Mouse (Mus musculus) layer of hippocampus, adult 18-20 months (tissue): Measurements from ENCODE around the gene Lexm. TPM values are rescaled to one million over a fixed set of nuclear protein-coding genes. Genes with fewer than 3 reads are reported as not detected.

Experiments used
- DNase-seq, 2 experiments: peaks; one replicate each; pipeline ENCODE4 v3.0.0; 2022; ENCODE audit warnings: low spot score in 2 of 2
- total RNA-seq, 2 experiments: library from RNA; stranded (reverse); gene quantifications; 2 replicates each; pipeline ENCODE4 v1.2.3; 2021

Lexm gene
- total RNA-seq, 2 experiments from 2014 or later = not detected

DNA sequence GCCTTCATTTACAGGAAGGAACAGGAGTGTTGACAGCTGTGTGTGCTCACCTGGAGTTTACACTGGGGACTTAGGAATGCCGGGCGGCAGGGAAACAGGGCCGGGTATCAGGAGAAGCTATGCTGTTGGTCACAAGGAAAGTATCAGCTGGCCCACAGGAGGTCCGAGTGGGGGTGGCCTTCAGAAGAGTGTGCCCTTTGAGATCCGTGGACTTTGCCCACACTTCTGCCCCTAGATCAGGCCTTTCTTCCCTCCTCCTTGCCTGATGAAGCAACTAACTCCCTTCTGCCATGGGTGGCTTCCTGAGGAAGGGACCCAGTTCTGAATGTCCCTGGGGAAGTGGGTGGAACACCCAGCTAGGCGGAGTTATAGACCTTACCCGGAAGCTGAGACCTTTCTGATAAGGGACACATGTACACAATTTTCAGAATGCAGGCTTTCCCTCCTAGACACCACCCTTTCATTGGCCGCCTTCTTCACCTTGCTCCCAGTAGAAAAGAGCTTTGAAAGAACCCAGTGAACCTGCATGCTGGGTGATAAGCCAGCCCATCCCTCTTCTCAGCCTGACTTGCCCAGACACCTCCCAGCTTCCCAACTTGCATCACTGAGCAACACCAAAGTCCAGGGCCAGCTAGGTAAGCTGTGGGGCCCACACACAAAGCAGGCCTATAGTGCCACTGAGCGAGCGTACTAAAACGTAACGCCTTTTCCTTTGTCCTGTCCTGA is 34.5 kb downstream of the Lexm start:
- DNase-seq = no peak

DNA sequence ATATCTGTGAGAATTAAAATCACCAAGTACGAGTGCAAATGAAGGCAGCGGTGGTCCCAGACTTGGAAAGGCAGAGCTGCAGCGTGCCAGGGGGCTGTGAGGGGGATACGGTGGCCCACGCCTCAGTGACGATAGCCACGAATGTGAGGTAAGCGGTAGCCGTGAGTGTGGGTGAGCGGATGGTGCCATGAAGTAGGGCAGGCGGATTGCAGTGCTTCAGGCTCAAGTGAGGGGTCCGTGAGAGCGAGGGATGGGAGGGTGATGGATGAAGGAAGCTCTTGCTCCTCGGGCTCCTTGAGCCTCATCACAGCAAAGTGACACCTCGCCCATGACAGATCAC is 35.2 kb downstream of the Lexm start:
- DNase-seq = no peak

DNA sequence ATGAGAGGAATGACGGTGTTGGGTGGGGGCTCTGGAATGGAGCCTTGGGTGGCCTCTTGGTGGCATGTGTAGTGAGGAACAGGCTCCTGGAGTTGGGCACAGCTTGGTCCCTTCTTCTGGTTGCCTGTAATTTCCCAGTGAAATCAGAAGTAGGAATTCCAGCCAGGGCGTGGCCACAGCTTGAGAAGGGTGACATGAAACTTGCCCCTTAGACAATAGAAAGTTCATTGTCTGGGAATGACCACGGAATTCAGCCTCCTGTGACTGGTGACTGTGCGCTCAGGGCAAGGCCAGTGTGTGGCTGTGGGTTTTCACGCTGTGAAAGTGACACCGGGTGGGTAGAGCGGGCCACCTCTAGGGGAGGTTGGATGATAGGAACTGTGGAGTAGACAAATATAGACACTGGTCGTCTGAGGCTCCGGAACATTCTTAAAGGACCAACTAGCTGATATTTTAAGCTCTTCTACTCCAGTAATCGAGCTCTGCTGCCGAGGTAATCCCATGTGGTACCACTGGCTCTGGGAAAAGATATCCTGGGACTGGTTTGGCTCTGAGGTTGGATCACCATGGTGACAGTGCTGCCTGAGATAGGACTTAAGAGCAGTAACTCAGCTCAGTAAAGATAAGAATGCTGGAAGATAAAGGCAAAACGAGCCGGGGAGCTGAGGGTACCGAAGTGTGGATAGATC is 35.7 kb downstream of the Lexm start:
- no peak for DNase-seq

DNA sequence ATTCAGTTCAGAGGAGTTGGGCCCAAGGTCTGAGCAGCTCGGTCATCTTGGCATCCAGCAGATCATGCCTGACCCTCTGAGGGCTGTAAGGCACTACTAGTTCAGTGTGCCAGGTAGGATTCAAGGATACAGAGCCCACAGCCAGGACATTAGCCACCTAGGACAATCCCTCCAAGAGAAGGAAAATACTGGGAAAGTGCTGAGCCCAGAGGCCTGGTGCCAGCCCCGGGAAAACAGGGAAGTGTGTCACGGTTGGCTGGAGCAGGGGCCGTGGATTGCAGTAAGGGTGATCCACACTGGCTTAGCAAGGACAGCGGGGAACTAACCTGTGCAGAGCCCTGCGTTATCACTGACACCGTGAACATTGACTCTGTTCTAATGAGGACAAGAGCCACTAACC is 39.5 kb downstream of the Lexm start:
- no peak for DNase-seq

DNA sequence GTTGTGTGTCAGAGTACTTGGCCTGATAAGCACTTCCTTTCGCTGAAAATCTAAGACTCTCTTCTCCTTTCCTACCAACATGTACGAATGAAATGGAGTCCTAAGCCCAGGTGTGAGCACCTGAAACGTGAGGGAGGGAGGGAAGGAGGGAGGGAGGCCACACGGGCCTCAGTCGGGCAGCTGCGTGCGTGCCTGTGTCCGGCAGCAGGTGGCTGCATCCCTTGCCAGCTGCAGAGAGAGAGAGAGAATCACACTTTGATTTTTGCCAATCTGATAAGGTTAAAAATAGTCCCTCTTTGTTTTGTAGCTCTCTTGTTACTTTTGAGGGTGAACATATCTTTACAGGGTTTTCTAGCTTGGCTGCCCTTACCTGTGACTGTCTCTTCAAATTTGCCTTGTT is 42.0 kb downstream of the Lexm start:
- DNase-seq = no peak

DNA sequence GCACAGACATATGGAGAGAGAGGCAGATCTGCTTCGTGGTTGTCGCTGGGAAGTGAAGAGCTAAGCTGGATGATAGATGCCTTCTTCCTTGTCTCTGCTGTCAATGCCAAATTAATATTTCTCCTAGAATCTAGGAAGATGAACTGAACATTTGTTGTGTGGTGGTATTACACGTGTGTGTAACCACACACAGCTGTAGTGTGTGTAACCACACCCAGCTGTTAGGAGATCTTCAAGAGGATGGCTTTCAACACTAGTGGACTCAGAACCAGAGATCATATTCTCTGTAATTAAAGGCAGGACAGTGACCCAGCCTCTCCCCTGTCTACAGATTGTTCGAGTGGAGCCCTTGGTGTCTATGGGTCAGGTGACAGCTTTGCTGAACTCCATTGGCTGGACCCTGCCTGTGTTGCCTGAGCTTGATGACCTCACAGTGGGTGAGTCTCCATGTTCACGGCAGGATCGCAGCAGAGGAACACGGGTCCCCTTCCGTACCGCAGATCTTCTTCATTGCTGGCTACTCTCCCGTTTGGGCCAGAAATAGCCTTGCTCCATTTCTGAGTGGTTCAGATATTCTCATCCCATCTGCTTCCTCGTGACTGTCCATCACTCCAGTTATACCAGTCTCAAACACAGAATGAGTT is 45.8 kb downstream of the Lexm start:
- peak in 1 of 2 experiments; percentile 37 for DNase-seq

DNA sequence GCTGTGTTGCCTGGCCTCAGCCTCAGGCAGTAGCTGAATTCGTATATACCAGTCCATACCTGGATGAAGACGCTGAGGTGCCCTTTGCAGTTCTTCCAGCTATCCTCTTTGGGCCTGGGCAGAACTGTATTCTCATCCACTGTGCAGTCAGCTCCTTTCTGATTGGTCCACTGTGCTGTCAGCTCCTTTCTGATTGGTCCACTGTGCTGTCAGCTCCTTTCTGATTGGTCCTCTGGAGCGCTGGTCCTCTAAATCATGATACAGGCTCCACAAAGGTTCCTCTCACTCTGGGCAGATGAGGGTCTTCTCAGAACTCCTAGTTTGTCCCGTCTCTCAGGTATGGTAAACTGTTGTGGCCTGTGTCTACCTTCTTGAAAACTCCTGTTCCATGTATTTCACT is 47.4 kb downstream of the Lexm start:
- DNase-seq = no peak

DNA sequence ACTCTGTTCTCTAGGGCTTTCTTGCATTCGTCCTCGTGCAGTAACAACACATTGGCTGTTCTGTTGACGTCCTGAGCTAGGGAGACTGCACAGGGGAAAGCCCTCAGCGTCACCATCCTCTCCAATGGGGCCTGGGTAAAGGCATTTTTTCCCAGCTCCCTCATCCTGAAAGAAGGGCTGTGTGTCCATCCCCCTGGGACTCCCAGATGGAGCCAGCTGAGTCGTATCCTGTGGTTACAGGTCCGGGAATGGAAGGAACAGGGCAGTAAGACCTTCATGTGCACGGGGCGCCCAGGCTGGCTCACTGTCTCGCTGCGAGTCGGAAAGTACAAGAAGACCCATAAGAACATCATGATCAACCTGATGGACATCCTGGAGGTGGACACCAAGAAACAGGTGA is 52.9 kb downstream of the Lexm start:
- no peak for DNase-seq

DNA sequence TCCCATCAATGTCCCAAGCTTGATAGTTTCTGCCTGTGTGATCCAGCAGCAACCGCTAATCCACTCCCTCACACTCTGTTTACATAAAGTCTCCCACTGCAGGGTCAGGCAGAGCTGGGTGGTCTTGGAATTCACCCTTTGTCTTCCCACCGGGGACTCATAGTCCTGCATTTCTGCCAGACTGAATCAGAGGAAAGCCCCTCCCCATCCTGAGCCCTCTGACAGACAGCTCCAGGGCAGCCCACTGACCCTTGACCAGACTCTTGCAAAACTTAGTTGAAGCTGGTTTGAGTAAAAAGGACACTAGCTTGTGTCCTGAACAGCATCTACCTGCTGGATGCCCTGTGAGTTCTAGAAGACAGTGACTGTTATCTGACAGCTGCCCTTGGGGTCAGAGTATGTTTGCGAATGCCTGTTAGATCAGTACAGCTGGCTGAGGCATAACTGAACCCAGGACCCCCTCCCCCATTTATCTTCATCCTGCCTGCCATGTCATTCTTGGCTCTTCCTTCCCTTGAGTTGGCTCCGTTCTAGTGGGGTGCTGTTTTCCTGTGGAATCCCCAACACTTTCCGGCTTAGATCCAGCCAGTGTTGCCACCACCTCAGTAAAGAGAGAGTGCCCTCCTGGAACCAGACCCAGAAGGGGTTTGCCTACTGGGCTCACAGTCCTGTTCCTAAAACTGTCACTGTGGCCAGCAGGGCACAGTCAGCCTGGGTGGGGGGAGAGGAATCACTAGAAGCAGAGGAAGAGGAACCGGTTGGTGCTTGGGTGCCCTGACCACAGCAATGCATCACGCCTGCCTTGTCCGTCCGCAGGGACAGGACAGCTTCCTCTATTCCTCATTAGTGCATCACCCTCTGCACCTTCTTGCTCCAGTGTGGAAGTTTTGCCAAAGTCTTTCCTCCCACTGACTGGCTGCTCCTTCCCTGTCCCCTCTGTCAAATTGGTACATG is 53.9 kb downstream of the Lexm start:
- DNase-seq = no peak

DNA sequence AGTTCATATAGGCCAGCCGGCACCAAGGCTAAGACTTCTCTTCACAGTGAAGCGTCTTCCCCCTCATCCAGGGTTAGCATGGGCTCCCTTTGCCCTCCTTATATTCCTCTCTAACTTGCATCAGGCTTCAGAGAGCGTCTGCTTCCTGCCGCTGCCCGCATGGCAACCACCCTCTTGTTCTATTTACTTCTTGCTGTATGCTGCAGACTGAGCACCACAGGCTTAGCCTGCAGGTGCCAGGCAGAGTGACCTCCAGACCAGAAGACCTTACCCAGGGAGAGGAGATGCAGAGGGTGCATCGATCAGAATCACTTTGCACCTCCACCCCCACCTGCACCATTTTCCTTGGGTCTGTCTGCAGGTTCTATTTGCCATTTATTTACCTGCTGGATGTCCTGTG is 55.0 kb downstream of the Lexm start:
- DNase-seq = no peak

DNA sequence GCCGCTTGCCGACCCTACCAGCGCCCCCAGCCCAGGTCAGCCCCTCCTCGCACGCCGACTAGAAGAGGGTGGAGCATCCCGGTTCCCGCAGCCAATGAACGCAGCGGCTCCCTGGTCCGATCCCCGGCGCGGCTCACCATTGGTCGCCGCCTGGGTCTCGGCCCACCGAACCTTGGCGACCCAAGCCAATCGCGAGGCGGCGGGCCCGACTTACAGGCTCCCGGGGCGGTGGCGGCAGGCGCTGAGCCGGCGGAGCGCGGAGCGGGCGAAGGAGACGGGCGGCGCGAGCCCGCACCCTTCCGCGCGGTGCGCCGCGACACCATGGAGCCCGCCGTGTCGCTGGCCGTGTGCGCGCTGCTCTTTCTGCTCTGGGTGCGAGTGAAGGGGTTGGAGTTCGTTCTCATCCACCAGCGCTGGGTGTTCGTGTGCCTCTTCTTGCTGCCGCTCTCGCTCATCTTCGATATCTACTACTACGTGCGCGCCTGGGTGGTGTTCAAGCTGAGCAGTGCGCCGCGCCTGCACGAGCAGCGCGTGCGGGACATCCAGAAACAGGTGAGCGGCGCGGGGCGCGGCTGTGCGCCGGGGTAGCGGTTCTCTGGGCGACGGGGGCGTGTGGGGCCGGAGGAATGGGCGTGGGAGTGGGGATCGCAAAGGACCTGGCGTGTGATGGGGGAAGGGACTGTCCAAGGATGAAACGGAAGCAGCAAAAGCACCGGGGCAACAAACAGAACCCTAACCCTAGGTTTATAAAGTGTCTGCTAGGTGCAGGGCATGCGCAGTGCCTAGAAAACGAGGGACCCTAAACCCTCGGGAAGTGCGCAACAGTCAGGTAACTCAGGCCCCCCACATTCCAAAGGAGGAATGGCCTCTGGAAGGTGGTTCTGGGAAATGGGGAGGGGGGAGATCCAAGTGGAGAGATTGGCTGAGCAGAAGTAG is 55.9 kb downstream of the Lexm start, which contains the start of gene Dhcr24:
Gene Dhcr24 (plus strand): TSS at position 193 of the 936 bp plus-strand sequence.
- DNase-seq = peak; percentile 91 to 97

DNA sequence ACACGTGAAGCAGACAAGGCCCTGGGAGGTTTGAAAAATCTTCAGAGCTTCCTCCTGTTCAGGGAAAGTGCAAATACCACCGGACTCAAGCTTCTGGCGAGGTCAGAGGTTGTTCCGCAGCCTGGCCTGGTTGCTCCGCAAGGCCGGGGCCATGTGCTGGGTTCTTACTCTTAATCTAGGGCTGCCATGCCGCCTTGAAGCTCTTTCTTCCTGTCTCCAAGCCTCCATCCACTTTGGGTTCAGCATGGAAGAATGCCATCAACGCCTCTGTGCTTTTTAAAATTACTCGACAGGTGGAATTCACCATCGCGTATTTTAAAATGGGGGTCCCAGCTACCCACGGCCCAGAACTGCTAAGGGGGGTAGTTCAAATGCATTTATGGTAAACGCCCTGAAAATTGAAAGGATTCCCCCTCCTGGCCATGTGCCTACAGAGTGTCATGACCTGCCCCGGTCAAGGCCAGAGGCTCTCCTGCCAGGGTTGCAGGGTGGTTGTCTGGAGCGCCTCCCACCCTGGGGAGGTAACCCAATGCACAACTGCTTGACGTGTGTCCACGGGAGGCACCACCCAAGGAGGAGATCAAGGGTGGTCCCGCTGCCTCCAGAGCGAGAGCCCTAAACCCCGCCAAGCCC is 56.7 kb downstream of the Lexm start:
- no peak for DNase-seq

DNA sequence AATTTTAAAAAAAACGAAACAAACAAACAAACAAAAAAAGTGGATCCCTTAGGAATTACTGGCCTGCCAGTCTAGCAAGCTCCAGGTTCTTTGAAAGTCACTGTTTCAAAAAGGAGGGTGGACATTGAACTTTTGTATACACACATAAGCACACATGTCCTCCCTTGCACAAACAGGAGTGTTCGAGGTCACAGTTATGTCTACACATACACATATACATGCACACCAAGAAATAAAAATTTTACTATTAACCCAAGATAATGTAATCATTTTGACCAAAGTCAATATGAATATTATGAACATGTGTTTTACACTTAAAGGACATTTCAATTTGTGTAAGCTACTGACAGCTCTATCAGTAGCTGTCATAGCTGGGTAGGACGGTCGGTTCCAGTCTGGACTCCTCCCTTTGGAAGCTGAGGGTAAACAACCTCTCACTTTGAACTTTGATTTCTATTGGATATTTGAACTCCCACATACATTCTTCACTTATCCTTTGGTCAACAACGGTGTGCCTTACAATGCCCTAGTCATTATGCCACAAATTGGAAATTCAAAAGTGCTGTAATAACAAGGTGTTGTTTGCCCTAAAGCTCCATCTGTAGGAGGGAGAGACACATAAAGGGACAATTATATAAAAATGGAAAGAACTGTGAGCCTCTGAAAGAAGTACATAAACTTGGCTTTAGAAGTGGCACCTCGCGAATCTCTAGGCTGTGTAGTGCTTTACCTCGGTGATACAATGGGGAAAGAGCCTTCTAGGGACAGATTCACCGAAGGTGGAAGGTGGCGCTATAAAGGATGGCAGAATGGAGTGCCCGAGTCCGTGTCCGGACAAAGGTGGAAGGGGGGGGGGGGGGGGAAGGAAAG is 57.5 kb downstream of the Lexm start:
- DNase-seq = no peak

DNA sequence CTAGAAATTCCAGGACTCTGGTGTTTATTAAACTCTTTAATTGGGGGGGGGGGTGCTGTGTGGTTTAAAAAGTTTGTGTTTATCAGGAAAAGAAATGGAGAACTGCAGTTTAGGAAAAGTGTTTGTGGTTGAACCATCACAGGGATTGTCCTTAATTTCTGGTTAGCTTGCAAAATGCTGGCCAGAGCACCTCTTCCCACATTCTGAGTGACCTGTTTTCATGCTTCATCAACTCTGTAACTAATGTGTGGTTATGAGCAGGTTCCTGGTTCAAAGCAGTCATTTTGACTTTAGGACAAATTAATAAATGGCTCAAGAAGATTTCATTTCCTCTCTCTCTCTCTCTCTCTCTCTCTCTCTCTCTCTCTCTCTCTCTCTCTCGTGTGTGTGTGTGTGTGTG is 59.1 kb downstream of the Lexm start:
- no peak for DNase-seq

DNA sequence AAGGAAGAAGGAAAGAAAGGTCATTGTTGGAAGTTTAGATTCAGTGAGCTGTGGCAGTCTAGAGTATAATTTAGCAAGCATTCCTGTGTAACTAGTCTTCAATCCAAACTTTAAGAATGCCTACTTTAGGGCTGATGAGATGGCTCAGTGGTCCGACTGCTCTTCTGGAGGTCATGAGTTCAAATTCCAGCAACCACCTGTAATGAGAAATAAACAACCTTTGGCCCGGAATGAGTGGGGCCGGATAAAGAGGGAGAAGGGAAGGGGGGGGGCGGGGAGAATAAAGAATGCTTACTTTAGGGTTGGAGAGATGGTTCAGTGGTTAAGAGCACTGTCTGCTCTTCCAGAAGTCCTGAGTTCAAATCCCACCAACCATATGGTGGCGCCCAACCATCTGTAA is 59.8 kb downstream of the Lexm start:
- DNase-seq = no peak

DNA sequence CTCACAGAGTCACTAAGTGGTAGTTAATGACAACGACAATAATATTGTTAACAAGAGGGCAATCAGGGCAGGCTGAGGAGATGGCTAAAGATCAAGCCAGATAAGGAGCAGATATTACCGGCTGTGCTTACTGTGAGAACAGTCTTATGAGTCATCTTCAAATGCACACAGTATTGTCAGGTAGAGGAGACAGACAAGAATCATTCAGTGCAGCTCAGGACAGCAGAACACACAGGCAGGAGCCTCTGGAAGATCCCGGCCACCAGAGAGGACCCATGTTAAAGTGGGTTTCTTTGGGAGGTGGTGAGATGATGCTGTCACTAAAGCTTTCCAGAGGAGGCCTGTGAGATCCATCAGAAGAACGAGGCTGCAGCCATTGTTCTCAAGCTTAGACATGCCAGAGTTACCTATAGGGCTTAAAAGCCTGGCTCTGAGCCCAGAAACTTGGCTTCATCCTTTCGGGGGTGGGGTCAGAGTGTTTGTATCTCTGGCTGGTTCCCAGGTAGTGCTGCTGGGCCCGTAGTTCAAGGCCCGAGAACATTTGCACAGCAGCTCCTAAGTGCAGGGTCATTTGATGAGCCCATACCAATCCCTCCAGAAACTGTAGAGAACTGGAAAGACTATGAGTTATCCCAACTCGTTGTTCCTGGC is 66.4 kb downstream of the Lexm start:
- DNase-seq = no peak

DNA sequence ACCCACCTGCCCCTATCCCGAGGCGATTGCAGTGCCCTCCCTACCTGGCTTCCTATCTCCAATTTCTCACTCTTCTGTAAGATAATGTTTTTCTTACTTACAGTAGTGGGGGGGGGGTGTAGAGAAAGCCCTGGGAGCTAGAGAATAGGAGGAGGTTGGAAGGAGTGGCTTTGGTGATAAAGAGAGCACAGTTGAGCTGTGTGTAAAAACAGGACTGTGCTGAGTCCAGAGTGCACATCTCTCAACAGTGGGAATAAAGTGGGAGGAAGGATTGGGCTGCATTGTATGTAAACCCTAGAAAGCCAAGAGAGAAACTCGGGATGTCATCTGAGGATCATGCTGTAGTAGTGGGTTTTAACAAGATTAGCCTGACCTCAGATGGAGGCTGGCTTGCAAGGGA is 68.9 kb downstream of the Lexm start:
- no peak for DNase-seq

DNA sequence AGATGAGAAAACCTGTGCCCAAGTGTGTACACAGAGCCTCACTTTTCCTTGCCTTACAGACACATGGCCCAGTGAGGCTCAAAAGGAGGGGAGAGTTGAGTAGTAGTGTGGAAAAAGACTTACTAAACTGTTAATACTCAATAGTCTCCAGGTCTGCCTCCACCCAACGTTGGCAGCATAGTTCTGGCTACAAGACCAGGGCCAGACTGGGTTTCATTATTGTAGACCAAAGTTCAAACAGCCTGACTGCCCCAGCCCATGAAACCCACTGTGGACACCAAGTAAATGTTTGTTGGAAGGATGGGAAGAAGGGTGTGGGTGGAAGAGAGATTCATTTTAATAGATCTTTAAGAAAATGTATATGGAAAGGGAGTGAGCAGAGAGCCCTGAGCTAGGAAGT is 70.1 kb downstream of the Lexm start:
- no peak for DNase-seq
